Mouse (Mus musculus) layer of hippocampus, adult 9-10 months (tissue): ENCODE measurements around the gene Epb41l1.

Experiments used
- DNase-seq: peaks from one replicate; pipeline ENCODE4 v3.0.0; 2022; ENCODE audit warnings: low spot score

The Epb41l1 gene

DNA sequence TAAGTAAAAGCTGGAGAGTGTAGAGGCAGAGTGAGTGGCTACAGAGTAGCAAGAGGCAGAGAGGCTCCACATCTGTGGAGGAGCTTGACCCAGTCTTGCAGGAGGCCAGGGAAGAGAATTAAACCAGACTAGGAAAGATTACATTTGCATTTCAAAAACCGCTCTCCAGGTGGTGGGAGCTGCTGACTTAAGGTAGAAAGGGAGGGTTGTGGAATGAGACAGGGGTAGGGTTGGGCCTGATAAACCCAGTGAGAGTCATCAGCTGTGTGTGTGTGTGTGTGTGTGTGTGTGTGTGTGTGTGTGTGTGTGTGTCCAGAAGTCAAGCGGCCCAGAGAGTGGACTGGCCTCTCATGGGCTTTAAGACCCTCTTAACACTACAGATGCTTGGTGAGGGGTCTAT lies 4.9 kb downstream of the Epb41l1 start:
- DNase-seq, result no peak

DNA sequence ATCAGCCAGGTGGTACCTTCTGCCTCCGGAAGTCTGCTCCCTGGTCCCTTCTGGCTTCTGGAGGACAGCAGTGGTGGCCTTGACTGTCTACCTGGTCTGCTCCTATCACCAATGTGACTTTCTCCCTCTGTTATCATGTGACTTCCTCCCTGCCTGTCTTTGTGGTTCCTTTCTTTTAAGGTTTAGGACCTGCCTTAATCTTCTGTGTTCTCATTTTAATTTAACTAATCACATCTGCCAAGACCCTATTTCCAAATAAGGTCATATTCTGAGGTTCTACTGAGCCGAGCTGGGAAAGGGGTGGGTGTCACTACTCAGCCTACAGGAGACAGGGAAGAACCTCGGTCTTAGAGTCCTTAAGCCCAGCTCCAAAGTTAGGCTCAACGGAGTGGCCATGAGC lies 5.4 kb downstream of the Epb41l1 start:
- no peak for DNase-seq

DNA sequence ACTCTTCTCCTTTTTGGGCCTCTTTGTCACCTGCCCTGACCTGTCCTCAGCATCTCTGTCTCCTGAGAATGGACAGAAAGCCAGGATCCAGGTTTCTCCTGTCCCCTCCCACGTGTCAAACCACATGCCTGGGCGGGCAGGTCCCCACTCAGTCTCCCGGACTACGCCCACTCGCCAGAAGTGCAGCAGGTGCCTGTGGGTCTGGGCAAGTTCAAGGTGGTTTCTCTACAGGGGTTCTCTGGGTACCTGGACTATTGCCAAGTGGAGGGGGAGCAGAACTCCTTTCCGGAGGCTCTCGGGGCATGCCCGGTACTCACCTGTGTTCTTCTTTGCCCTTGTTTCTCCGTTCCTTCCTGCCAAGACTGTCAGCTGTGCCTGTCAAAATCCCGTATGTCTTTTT lies 9.1 kb downstream of the Epb41l1 start:
- no peak for DNase-seq

DNA sequence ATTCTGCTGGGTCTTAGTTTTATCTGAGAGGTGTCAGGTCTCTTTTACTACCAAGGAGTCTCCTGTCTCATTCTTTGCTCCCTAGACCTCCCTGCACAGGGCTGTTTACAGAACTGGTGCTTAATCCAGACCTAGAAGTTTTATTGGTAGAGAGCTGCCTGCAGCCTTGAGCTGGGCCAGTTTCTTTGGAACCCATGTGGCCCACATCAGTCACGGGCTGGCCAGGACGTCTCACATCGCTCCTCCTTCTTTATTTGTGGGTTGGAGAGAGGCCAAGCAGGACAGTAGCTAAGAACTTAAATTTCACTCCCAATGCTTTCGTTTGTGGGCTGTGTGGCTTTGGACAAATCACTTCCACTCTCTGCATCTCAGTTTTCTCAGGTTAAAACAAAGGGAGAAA lies 9.6 kb downstream of the Epb41l1 start:
- DNase-seq, result no peak

DNA sequence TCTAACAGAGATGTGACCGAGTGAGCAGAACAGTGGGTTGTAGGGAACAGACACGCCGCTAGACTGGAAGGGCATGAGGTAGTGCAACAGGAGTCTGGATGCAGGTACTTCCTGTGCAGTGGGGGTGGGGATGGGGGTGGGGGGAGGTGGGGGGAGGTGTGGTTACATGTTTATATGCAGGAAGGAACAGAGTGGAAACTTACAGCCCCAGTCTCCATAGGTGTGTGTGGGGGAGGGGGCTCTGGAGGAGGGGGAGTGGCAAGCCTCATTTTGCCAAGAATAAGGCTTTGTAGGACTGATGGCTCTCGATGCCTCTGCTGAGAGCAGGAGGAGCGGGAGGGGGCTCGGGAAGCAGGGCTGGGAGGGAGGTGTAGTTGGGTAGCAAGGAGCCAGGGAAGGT lies 10.7 kb downstream of the Epb41l1 start:
- no peak for DNase-seq

DNA sequence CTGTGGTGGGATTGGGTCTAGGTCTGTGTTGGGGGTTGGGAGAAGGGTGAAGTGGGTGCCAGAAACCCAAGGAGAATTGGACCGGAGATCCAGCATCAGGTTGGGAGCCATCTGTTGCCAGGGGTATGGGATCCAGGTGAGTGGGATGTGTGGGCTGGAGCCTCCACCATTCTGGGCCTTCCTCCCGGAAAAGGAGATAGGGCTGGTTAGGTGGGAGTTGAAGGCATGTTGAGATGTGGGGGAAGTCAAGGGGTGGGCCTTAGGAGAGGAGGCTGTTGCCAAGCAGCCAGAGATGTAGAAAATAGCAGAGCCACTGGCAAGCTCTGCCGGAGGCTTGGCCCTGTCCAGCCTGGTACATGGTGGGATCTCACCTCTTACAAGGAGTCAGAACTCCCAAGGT lies 11.4 kb downstream of the Epb41l1 start:
- DNase-seq, result no peak

DNA sequence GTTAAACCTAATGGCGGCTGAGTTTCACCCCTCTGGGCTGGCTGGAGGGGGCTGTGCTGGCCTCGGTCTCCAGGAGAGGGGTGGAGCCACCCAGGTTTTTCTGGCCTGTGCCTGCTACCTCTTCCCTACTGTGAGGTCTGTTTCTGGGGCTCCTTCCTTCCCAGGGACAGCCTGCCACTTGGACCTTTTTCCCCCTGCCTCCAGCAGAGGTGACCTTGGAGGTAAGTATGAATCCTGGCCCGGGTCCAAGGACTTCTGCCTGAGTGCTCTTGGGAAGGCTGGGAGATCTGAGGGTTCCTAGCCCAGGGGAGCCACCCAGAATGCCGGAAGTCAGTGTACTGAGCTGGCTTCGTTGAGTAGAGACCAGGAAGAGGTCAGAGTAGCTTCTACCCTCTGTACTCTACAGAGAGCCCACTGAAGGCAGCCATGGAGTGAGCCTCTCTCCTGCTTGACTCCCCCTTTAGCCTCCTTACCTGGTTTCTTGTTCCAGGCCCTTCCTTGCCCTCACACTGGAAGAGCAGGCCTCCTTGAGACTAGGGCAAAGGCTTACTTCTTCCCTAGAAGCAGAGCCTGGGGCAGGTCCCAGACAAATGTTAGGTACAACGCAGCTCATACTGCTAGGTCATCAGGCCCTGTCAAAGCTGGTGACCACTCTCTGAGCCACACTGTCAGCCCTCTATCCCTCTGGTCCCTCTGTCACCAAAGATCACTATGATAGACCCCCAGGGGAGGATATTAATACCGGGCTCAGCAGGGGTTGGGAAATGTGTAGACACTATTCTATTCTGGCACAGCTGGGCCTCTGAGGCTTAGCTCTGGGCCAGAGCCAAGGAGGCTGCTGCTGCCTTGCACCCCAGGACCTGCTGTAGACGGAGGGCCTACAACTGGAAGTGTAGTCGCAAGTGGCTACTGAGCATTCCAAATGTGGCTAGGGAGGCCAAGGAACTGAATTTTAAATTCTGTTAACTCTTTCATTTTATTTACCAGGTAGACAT lies 12.5 kb downstream of the Epb41l1 start:
- no peak for DNase-seq

DNA sequence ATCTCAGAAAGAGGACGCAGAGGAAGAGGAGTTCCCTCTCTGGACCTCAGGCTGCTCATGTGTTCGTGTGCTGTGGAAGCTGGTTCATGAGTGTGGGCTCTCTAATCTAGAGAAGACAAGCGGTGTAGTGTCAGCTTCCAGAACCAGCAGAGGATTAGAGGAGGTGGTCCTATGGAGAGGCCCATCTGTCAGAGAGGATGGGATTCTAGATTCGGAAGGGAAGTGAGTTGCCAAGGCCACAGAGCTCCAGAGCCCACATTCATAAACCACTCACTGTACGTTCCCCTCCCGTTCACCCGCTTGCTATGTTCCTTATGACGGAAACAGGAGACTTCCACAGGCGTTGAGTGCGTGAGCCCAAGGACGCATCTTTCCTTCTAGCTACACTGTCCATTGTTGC lies 16.9 kb downstream of the Epb41l1 start:
- DNase-seq, result no peak

DNA sequence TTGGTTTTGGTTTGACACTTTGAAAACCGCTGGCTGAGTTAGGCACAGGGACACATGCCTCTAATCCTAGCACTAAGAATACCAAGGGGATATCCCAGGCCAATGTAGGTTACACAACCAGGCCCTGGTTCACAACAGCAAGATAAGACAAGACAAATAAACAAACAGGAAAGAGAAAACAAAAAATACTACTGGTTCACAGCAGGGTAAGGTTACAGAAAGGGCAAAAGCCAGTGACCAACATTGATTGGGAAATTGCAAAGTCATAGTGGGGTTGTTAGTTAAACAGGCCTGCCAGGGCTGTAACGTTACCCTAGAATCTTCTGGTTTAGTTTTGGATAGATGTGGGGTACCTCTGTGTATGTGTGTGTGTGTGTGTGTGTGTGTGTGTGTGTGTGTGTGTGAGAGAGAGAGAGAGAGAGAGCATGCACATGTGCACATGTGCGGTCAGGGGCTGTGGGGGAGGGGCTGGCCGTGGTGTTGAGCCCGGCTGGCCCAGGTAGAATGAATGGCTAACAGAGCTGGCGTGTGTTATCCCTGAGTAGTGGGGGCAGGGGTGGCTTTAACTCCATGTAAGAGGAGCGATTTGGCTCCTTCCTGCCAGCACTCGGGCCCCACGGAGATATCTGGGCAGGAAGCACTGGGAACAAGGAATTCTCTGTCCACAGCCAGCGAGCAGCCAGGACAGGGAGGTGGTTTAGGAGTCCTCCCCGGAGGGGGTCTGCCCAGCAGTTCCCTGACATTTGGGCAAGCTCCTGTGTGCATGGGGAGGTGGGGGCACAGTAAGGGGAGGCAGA lies 19.2 kb downstream of the Epb41l1 start:
- no peak for DNase-seq

DNA sequence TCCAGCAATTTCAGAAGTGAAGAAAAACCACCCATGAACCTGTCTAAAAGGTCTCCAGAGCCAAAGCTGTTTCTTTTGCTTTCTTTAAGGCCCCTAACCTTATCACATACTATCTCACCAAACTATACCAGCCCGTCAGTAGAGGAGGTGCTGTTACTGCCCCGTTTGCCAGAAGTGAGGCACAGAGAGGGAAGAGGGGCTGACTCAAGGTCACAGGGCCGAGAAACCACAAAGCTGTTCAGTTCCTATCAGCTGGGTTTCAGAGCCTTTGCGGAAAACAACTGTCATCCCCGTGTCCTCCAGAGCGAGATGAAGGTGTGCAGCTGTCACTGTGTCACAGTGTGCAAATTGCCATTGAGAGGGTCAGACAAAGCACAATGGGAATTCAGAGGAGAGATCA lies 21.2 kb downstream of the Epb41l1 start:
- DNase-seq, result no peak

DNA sequence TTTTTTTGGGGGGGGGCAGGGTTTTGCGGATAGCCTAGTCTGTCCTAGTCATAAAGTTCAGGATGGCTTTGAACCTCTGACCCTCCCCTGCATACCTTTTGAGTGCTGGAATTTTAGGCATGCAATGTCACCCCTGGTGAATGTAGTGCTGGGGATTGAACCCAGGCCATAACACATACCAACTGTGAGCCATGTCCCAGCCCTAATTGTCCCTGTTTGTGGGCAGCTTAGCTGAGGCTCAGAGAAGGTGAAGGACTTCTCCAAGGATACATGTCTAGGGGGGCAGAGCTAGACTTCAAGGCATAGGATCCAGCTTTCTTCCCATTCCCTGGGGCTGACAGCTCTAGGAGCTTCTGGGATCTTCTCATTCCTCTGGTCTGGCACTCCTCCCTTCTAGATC lies 22.6 kb downstream of the Epb41l1 start:
- DNase-seq, result no peak

DNA sequence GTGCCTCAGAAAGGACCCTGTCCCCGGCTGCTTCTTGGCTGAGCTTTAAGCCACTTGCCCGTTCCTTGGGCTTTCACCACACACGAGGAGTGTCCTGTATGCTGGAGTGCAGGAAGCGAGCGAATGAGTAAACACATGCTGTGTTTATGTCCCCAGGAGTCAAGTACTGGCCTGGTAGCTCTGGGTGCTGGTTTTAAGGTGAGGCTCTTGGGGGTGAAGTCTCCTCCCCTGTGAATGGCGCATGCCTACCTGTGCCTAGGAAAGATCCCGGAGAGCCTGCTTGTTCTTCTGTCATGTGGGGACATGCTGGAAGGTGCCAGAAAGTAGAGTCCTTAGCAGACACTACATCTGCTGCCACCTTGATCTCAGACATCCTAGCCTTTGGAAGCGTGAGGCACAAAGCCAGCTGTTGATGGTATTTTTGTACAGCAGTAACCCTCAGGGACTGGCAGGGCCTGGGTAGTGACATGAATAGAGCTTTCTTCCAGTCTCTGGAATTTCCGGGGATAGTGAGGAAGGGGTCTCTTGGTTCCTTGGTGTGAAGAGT lies 25.9 kb downstream of the Epb41l1 start:
- no peak for DNase-seq

DNA sequence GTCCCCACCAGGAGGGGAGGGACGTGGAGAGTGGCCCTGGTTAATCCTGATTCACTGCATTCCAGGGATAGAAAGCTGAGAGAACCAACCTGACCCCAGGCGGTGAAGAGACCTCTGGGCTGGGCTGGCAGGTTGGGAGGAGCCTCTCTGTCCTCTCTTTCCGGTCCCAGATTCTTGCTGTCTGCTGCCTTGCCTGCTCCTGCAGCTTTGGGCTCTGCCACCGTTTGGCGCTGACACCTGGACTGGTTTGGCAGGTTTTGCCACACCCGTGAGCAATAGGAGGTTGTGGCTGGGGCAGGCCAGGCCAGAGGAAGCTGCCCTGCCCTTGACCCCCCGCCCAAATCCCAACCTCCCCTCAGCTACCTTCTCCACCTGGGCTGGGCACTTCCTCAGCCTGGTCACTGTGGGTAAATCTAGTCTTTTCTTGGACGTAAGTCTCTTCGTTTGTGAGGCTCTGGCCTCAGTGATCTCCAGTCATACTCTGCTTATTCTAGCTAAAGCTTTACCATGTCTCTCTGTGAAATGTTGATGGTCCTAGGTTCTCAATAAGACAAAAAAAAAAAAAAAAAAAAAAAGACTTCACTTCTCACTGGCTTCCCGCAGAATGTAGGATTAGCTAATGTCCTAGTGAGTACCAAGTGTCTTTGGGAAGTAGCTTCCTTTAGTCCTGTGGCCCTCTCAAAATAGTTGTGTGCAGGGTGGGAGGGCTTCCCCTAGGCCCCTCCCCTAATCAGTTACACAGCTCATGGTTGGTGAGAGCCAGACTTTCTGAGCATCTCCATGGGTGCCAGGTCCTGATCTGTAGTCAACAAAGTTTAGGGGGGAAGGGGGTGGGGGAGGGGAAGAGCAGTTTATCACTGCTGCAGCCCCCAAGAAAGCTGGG lies 26.9 kb downstream of the Epb41l1 start:
- no peak for DNase-seq

DNA sequence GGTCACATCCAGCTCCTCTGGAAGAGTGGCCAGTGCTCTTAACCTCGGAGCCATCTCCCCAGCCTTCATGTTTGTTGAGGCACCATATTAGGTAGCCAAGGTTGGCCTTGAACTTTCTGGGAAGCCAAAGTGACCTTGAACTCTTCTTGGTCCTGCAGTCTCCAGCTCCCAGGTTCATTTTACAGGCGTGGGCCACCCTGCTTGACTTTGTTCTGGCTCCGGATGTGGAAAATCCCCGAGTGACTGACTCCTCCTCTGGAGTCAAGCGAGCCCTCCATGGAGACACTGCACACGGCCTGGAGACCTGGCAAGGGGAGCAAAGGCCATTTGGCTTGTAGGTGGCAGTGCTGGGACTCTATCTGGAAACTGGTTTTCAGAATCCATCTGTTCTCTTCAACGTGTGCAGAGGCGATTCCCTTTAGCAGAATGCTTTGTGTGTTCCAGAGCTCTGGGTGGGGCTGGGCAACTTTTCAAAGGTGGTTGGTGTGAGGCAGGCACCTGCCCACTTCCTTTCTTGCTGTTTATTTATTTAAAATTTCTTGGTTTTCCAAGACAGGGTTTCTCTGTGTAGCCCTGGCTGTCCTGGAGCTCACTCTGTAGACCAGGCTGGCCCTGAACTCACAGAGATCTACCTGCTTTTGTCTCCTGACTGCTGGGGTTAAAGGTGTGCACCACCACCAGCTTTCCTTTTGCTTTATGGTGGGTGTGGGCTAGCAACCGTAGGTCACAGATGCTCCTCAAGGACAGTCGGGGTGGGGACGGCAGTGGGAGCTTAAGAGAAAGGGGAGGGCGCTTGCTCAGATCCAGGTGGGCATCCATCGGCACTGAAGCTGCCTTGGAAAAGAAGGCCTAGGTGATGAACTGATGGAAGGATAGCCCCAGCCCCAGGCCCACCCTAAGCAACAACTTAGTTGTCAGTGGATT lies 30.8 kb downstream of the Epb41l1 start:
- no peak for DNase-seq

DNA sequence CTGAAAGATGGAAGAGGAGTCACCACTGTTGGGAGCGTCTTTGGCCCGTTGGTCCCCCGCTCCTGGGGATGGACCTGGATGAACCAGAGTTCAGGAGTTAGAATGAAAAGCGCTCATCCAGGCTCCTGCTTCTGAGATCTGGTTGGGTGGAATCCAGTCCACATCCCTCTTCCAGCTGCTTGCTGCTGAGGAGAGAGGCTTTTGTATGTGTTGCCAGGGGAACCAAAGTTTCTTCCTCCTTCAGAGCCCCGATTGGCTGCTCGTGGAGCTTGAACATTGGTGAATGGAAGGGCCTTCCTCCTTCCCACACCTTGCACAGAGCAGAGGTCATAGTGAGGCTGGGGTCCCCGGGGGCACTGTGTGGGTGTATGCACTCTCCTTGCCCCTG lies 31.4 kb downstream of the Epb41l1 start:
- no peak for DNase-seq

DNA sequence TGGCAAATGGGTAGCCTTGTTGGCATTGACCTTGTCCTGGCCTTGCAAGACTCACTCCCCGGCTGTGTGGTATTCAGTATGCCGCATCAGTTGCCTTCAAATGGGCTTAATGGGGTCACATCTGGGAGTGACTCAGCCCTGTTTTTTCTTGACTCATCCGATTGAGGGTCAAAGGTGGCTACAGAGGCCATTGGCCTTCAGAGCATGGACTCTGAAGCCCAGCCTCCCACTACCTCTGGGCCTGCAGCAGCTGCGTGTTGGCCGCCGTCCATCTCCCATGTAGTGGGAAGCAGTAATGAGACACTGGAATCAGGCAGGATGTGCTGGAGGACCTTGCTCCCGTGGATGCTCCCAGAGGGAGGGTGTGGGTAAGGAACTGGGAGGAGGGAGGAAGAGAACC lies 33.1 kb downstream of the Epb41l1 start:
- no peak for DNase-seq

DNA sequence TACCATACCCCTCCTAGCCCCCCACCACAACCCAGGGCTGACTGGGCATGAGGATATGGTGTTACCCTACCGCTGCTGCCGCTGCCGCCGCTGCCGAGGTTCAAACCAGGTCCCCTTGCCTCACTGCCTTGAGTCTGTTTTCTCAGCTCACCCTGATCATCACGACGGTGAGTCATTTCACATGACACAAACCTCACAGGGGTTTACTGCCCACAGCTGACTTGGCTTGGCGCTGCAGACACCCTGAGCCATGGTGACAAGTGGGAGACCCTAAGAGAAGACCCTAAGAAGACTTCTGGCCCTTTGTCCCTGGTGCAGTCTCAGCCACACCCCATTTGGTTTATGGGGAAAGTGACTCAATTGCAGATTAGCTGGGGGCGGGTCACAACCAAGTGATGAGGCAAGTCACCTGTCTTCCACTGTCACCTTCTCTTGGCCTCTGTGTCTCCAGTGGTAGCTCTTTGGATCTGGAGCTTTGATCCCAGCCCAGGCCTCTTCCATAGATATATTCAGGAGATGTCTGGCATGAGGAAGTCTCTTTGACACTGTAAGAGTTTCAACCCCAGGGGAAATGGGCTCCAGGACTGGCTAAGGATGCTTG lies 34.9 kb downstream of the Epb41l1 start:
- no peak for DNase-seq

DNA sequence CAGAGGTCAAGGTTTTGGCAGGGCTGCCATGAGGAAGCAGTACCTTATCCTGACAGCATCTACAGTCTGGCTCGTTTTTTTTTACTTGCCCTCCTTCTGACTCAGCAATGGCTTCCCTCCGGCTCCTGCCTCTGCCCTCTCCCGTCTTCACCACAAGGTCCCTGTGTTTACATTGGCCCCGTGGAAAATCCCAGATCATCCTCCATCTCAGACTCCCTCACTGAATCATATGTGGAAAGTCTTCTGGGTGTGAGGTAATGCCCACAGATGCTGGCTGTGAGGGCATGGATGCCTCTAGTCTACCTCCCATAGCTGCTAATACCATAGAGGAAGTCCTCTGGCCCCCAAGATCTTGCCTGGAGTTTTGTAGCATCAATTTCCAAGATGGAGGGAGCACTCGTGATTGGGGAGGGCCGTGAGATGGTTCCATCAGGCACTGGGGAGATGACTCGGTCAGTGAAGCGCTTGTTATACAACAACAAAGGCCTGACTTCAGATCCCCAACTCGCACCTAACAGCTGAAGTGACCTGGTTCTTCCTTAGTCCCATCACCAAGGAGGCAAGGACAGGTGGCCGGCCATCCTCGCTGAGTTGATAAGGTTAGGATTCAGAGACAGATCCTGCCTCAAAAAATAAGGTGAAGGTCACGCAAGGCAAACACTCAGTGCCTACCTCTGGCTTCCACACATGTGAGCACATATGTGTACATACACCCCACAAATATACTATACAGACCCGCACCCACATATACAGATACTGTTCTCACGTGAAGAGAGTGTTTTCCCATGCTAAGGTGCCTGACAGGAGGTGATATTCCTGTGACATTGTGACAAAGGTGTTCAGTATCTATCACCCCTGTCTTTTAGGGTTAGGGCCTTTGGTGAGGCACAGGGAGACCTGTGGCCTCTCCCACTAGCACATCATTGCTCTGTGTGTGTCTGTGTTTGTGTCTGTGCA lies 36.0 kb downstream of the Epb41l1 start:
- DNase-seq, result no peak

DNA sequence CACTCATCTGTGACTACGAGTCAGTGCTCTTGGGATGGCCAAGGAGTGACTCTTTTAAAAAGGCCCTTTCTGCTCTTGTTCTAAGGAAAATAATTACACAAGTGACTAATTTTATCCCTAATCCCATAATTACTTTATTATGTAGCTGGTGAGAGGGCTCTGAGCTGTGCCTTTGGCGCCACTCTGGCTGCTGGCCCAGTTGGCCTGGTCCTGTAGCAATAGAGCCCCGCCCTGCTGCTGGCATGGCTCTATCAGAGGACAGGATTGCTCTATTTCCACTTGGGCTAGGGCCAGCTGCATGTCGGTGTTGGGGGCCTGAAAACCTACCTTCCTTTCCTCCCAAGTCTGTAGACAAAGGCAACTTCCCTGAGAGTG lies 36.6 kb downstream of the Epb41l1 start:
- DNase-seq, result no peak
